Mouse (Mus musculus): ENCODE results near the gene Fbxo11.

GRCm38 (mm10) chr17:88061942-88062341 is 3.1 kb downstream of the Fbxo11 start:
- TF ChIP-seq CTCF (IDR thresholded peaks at IDR 0.05; ENCODE audit: control insufficient read depth, insufficient read depth, insufficient read length), result no peak
- TF ChIP-seq MYOD1 (IDR thresholded peaks at IDR 0.05; ENCODE audit: control insufficient read depth, insufficient read length, low read depth), result no peak
- TF ChIP-seq USF1 (IDR thresholded peaks at IDR 0.05; ENCODE audit: low read depth), result no peak
- TF ChIP-seq MAX (IDR thresholded peaks at IDR 0.05), result no peak
- no peak for TF ChIP-seq CEBPB (IDR thresholded peaks at IDR 0.05; ENCODE audit: low read depth)

Data from C2C12 (cell line).